1 mouse cellular context compared by ENCODE assay signal in the genomic region with DNA sequence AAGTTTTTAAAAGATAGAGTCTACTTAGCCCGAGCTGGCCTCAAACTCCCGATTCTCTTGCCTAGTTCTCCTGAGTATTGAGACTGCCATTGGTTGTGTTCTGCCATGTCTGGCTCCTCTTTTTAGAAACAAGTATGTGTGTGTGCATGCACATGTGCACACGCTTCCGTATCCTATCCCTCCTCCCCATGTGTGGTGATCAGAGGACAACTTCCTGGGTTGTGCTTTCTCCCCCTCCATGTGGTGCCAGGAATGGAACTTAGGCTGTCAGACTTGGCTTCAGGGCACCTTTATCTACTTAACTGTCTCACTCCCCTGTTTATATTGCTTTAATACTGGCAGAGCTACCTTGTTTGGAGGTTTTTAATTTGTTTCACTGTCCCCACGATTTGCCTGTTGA.
TF ChIP-seq lines count a peak whose summit lies in the region.

No protein-coding gene starts in this region.

TF ChIP-seq in CH12.LX, 34 proteins besides CTCF, POLR2A, EP300 and RAD21:
- TF ChIP-seq GABPA (IDR thresholded peaks at IDR 0.05; ENCODE audit: insufficient replicate concordance, low read depth, low read length) (no peak), RCOR1 (conservative IDR thresholded peaks at IDR 0.05; ENCODE audit: low read depth, low read length) (no peak), ZC3H11A (IDR thresholded peaks at IDR 0.05; ENCODE audit: low read depth, low read length) (no peak), NELFE (IDR thresholded peaks at IDR 0.05; ENCODE audit: low read depth, low read length) (0 out of 2 replicates have a peak, but pooled peaks have one; percentile 27), MXI1 (IDR thresholded peaks at IDR 0.05; ENCODE audit: low read depth, low read length) (0 out of 2 replicates have a peak, but pooled peaks have one; percentile 78), MYC (IDR thresholded peaks at IDR 0.05; ENCODE audit: low read depth, low read length) (peak; percentile 95), MEF2A (IDR thresholded peaks at IDR 0.05; ENCODE audit: borderline replicate concordance, low read depth, low read length) (0 out of 2 replicates have a peak, but pooled peaks have one; percentile 8), ELF1 (IDR thresholded peaks at IDR 0.05; ENCODE audit: low read depth, low read length) (peak; percentile 67), ETS1 (conservative IDR thresholded peaks at IDR 0.05; ENCODE audit: low read depth, low read length) (0 out of 2 replicates have a peak, but pooled peaks have one; percentile 12), PAX5 (IDR thresholded peaks at IDR 0.05; ENCODE audit: low read length) (no peak), BHLHE40 (IDR thresholded peaks at IDR 0.05; ENCODE audit: low read depth, low read length) (peak; percentile 46; the same call in 1 of the 2 replicates), MAZ (IDR thresholded peaks at IDR 0.05; ENCODE audit: low read depth, low read length) (no peak), MAX (IDR thresholded peaks at IDR 0.05; ENCODE audit: low read length) (peak; percentile 94)
TF ChIP-seq in CH12.LX: peak in this region for 8.
